Mouse (Mus musculus): Measurements from ENCODE around the gene Neu3. TPM values are rescaled to one million over a fixed set of nuclear protein-coding genes. Genes with fewer than 3 reads are reported as not detected.
"Not testable (repeated sequence)": the region's sequence is repeated elsewhere in the genome, so short reads cannot be mapped to it uniquely, and the experiment has no call there.

Gene Neu3
- polyA plus RNA-seq, 1 experiment: 0.52 TPM

DNA sequence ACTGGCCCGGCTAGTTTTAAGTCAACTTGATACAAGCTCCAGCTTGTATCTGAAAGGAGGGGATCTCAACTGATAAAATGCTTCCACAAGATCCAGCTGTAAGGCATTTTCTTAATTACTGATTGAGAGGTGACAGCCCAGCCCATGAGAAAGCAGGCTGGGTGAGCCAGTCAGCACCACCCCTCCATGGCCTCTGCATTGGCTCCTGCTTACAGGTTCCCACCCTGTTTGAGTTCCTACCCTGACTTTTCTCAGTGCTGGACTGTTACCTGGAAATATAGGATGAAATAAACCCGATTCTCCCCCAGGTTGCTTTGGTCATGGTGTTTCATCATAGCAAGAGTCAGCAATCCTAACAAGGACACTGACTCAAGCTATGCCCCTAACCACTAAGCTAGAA, 6.3 kb downstream of the Neu3 start:
- Histone ChIP-seq H3K4me1 (ENCODE audit: control insufficient read depth, insufficient read depth, insufficient read length, low read length) (peaks cover 2% of the 10 kb centered on the region; the same call in 1 of the 2 replicates), H3K27ac (replicated peaks; ENCODE audit: low read depth, low read length) (no peak overlapping the region), H3K4me3 (ENCODE audit: insufficient read depth, low read depth, low read length) (no peak overlapping the region)

- H3K4me3 ChIP-seq (ENCODE audit: insufficient read depth, low read depth, low read length): 0 out of 2 replicates have a peak overlapping the region, but pooled peaks have one; percentile 18
- not testable (repeated sequence) for H3K27ac ChIP-seq (replicated peaks; ENCODE audit: low read depth, low read length); H3K4me1 ChIP-seq (ENCODE audit: control insufficient read depth, insufficient read depth, insufficient read length, low read length)
These were observed 10.0 kb downstream of the Neu3 start for GRCm38 (mm10) chr7:99818181-99818725.

DNA sequence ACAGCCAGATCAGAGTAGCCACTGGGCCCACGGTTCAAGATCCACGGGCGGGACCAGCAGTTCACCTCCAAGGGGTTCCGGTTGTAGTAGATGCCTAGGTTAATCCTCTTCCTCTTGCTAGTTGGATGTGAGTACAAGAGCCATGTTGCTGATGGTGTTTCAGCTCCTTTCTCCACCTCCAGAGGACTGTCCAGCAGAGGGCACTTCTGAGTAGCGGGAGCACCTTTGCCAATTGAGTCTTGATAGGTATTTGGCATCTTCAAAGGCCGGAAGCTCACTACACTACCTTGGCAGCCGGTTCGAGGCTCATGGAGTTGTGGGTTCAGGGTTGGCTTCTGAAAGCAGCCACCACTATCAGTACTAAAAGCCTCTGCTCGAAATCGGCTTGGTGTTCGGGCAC, 14.8 kb downstream of the Neu3 start:
- no peak overlapping the region for H3K27ac ChIP-seq (replicated peaks; ENCODE audit: low read depth, low read length)

DNA sequence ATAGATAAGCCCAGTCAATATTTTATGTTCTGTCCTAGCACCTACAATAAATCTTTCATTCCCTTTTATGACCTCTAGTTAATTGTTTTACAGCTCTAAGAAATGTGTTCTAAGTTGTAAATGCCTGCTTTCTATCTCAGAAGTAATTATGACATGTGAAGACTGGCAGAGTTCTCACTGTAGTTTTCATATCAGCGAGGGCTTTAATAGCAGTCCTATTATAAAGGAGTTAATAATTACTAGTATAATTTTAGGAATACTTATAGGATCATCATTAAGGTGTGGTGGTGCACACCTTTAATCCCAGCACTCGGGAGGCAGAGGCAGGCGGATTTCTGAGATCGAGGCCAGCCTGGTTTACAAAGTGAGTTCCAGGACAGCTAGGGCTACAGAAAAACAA, 16.6 kb downstream of the Neu3 start:
- Histone ChIP-seq H3K4me3 (ENCODE audit: insufficient read depth, low read depth, low read length) (no peak overlapping the region), H3K4me1 (ENCODE audit: control insufficient read depth, insufficient read depth, insufficient read length, low read length) (no peaks in the 10 kb centered on the region), H3K27ac (replicated peaks; ENCODE audit: low read depth, low read length) (no peak overlapping the region)

More for the DNA sequence above, 14.8 kb downstream of the Neu3 start:
- H3K4me1 ChIP-seq (ENCODE audit: control insufficient read depth, insufficient read depth, insufficient read length, low read length): no peaks in the 10 kb centered on the region
- no peak overlapping the region for H3K4me3 ChIP-seq (ENCODE audit: insufficient read depth, low read depth, low read length)

GRCm38 (mm10) chr7:99810814-99811213, 17.4 kb downstream of the Neu3 start:
- no peaks in the 10 kb centered on the region for H3K4me1 ChIP-seq (ENCODE audit: control insufficient read depth, insufficient read depth, insufficient read length, low read length)
- H3K27ac ChIP-seq (replicated peaks; ENCODE audit: low read depth, low read length): no peak overlapping the region
- H3K4me3 ChIP-seq (ENCODE audit: insufficient read depth, low read depth, low read length): no peak overlapping the region

DNA sequence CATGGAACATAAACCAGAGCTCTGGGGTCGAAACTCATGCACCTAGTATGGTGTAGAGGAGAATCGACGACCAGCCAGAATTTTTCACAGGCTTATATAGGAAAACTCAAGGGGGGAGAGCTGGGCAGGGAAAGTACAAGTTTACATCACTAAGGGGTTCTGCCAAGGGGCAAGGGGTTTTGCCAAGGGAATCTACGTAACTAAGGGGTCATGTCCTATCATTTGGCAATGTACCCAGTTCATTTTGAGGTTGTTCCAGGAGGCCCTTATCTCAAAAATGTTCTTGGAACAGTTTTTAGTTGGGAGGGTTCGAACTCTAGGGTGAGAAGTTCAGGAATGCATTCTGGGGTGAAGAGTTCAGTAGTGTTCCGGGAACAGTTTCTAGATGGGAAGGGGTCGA, 21.2 kb downstream of the Neu3 start:
- not testable (repeated sequence) for H3K4me1 ChIP-seq (ENCODE audit: control insufficient read depth, insufficient read depth, insufficient read length, low read length); H3K4me3 ChIP-seq (ENCODE audit: insufficient read depth, low read depth, low read length); H3K27ac ChIP-seq (replicated peaks; ENCODE audit: low read depth, low read length)

DNA sequence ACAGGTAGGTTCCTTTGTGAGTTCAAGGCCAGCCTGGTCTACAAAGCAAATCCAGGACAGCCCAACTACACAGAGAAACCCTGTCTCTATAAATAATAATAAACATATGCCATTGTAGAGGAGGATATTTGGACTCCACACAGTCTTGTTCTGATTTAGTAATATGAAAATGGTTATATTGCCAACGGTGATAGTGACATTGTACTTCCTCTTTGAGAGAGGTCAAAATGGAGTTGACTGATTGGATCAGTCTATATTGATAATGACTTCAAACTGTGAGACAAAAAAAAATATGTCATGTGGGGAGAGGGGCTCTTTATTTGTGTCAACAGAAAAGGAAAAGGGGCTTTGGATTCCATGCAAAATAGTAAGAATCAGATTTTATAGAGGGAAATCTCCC, 22.9 kb downstream of the Neu3 start:
- H3K27ac ChIP-seq (replicated peaks; ENCODE audit: low read depth, low read length): no peak overlapping the region
- no peak overlapping the region for H3K4me3 ChIP-seq (ENCODE audit: insufficient read depth, low read depth, low read length)
- no peaks in the 10 kb centered on the region for H3K4me1 ChIP-seq (ENCODE audit: control insufficient read depth, insufficient read depth, insufficient read length, low read length)

DNA sequence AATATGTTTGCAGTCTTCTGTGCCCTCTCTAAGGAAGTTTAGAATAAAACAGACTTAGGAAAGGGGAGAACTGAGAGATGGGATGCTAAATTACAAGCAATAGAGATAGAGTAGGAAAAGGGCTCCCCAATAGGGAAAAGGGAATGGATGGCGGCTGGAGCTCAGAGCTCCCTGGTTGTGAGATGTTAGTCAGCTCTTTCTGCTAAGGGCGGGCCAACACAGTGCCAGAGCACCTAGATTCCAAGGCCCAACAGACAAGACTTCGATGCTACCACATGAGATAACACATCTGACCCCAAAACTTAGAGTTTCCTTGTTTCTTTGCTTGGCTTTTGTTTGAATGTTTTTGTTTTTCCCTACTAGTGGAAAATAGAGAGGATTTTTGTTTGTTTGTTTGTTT, 24.2 kb downstream of the Neu3 start:
- H3K4me3 ChIP-seq (ENCODE audit: insufficient read depth, low read depth, low read length); H3K27ac ChIP-seq (replicated peaks; ENCODE audit: low read depth, low read length); H3K4me1 ChIP-seq (ENCODE audit: control insufficient read depth, insufficient read depth, insufficient read length, low read length): not testable (repeated sequence)

GRCm38 (mm10) chr7:99803535-99803934, 24.7 kb downstream of the Neu3 start:
- Histone ChIP-seq H3K27ac (replicated peaks; ENCODE audit: low read depth, low read length) (no peak overlapping the region), H3K4me1 (ENCODE audit: control insufficient read depth, insufficient read depth, insufficient read length, low read length) (no peaks in the 10 kb centered on the region), H3K4me3 (ENCODE audit: insufficient read depth, low read depth, low read length) (no peak overlapping the region)

DNA sequence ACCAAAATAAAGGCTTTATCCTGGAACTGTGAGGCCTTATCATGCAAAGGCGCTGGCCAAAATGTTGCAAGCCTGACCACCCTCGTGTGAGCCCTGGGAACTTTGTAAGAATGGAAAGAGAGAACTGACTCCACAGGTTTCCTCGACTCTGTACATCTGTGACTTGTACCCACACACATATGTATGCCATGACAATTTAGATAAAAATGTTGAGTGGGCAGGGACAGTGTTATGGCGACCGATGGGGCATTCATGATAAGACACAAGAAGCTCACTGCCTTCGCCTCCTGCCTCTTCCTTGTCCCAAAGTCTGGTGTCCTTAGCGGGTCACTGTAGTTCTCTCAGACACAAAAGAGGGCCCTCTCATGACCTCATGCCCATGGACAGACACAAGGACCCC, 29.1 kb downstream of the Neu3 start:
- no peak overlapping the region for H3K4me3 ChIP-seq (ENCODE audit: insufficient read depth, low read depth, low read length)
- H3K27ac ChIP-seq (replicated peaks; ENCODE audit: low read depth, low read length): no peak overlapping the region
- no peaks in the 10 kb centered on the region for H3K4me1 ChIP-seq (ENCODE audit: control insufficient read depth, insufficient read depth, insufficient read length, low read length)

GRCm38 (mm10) chr7:99797911-99798647, 30.1 kb downstream of the Neu3 start:
- Histone ChIP-seq H3K4me3 (ENCODE audit: insufficient read depth, low read depth, low read length) (no peak overlapping the region), H3K27ac (replicated peaks; ENCODE audit: low read depth, low read length) (no peak overlapping the region), H3K4me1 (ENCODE audit: control insufficient read depth, insufficient read depth, insufficient read length, low read length) (no peaks in the 10 kb centered on the region)

DNA sequence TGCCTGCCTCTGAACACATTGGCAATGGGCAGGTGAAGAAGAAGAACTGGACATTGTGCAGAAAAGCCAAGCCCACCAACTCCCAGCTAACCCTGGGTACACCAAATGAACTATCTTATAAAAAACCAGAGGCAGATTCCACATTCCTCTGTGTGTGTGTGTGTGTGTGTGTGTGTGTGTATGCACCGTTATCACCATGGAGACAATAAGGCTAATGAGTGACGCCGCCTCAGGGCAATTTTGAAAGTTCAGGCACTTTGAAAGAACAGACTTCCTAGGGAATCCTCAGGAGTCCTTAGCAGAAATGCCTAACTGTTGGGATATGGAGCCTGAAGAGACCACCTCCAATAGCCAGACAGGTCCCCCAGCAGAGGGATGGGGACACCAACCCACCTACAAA, 31.0 kb downstream of the Neu3 start:
- no peak overlapping the region for H3K4me3 ChIP-seq (ENCODE audit: insufficient read depth, low read depth, low read length)
- H3K27ac ChIP-seq (replicated peaks; ENCODE audit: low read depth, low read length): no peak overlapping the region
- no peaks in the 10 kb centered on the region for H3K4me1 ChIP-seq (ENCODE audit: control insufficient read depth, insufficient read depth, insufficient read length, low read length)

- Histone ChIP-seq H3K4me3 (ENCODE audit: insufficient read depth, low read depth, low read length) (no peak overlapping the region), H3K4me1 (ENCODE audit: control insufficient read depth, insufficient read depth, insufficient read length, low read length) (no peaks in the 10 kb centered on the region), H3K27ac (replicated peaks; ENCODE audit: low read depth, low read length) (no peak overlapping the region)
These were observed 31.7 kb downstream of the Neu3 start for GRCm38 (mm10) chr7:99796471-99796870.

DNA sequence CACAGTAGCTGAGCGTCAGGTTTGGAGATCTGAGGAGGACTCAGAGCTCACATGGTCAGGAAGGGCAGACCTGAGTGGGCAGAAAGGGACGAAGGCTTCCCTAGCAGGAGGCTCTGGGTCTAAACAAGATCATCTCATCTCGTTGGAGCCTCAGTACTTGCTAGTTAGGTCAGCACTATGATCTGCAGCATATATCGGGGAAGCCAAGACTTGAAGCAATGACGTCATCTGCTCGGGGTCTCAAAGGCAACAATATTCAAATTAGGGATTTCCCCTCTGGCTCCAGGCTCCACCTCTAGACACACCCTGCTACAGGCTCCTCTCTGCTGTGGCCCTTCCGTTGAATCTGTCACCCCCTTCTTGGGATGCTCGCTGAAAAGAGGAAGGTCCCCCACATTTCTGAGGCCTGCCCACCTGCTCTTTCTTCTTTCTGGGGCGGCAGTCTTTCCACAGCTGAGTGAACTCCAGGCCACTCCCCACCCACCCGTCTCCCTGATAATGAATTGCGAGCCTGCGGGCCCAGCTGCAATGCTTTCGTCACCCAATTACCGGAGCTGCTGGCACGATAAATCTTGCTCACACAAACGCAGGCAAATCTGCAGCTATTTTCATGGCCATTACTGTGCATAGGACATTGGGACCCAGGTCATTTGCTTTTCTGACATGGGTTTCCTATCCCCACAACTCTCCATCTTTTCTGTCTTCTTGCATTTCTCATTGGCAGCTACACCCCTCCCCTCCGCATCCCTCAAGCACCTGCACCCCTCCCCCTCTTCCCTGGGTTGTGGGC, 32.8 kb downstream of the Neu3 start:
- Histone ChIP-seq H3K27ac (replicated peaks; ENCODE audit: low read depth, low read length) (no peak overlapping the region), H3K4me3 (ENCODE audit: insufficient read depth, low read depth, low read length) (no peak overlapping the region), H3K4me1 (ENCODE audit: control insufficient read depth, insufficient read depth, insufficient read length, low read length) (no peaks in the 10 kb centered on the region)

DNA sequence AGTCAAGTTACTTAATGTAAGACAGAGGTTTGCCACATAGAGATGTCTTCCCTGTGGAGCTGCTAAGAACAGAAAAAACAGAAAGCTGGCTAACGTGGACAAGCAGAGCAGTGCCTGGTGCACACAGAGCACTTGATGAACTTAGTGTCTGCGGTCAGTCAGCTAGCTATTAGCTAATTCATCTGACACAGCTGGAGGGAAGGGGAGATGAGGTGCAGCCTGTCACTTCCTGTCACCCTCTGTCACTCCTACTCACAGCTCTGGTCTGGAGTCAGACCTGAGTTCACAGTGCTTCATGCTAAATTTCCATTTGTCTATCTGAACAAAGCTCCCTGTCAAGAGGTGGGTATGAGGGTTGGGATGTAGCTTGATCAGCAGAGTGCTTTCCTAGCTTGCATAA, 34.1 kb downstream of the Neu3 start:
- Histone ChIP-seq H3K4me3 (ENCODE audit: insufficient read depth, low read depth, low read length) (no peak overlapping the region), H3K27ac (replicated peaks; ENCODE audit: low read depth, low read length) (no peak overlapping the region), H3K4me1 (ENCODE audit: control insufficient read depth, insufficient read depth, insufficient read length, low read length) (no peaks in the 10 kb centered on the region)

GRCm38 (mm10) chr7:99790816-99791215, 37.4 kb downstream of the Neu3 start:
- Histone ChIP-seq H3K4me3 (ENCODE audit: insufficient read depth, low read depth, low read length) (no peak overlapping the region), H3K4me1 (ENCODE audit: control insufficient read depth, insufficient read depth, insufficient read length, low read length) (no peaks in the 10 kb centered on the region), H3K27ac (replicated peaks; ENCODE audit: low read depth, low read length) (no peak overlapping the region)
